Mouse (Mus musculus): ENCODE data around the gene Nfxl1.

Gene Nfxl1

GRCm38 (mm10) chr5:72501763-72502162 is 57.7 kb downstream of the Nfxl1 start:
- DNase-seq (ENCODE audit: low spot score in 2 of 2), result no peak

- no peak for DNase-seq (ENCODE audit: low spot score in 2 of 2)
Observed at GRCm38 (mm10) chr5:72498271-72498670, 61.2 kb downstream of the Nfxl1 start.

GRCm38 (mm10) chr5:72496756-72497155 is 62.7 kb downstream of the Nfxl1 start:
- DNase-seq (ENCODE audit: low spot score in 2 of 2), result no peak

- no peak for DNase-seq (ENCODE audit: low spot score in 2 of 2)
Observed at GRCm38 (mm10) chr5:72493906-72494305, 65.6 kb downstream of the Nfxl1 start.

- no peak for DNase-seq (ENCODE audit: low spot score in 2 of 2)
Observed at GRCm38 (mm10) chr5:72491232-72491631, 68.3 kb downstream of the Nfxl1 start.

- DNase-seq (ENCODE audit: low spot score in 2 of 2), result no peak
Observed at GRCm38 (mm10) chr5:72480456-72480855, 79.0 kb downstream of the Nfxl1 start.

GRCm38 (mm10) chr5:72472317-72473009 is 87.0 kb downstream of the Nfxl1 start:
- no peak for DNase-seq (ENCODE audit: low spot score in 2 of 2)

GRCm38 (mm10) chr5:72471746-72472145 is 87.7 kb downstream of the Nfxl1 start:
- no peak for DNase-seq (ENCODE audit: low spot score in 2 of 2)

GRCm38 (mm10) chr5:72464932-72465331 is 94.6 kb downstream of the Nfxl1 start:
- no peak for DNase-seq (ENCODE audit: low spot score in 2 of 2)

Measured in thymus, postnatal 10 days (tissue).